Comparison of ENCODE assay signal across 17 mouse cellular contexts in genomic region chr7:133517576-133517975, GRCm38 (mm10).
"Had no signal": no experiment of that assay in that cellular context is flagged by ENCODE, and none has a peak within 500 bp of the region (broad histone marks: within the 10 kb centered on the region; RNA-seq: fewer than 3 reads in every experiment).

No protein-coding gene starts in this region.

- H3K27ac ChIP-seq: lung, embryonic 15.5 days; macrophage; midbrain, embryonic 13.5 days; midbrain, embryonic 15.5 days; neural tube, embryonic 12.5 days; stomach, embryonic 15.5 days; stomach, postnatal 0 days had no signal

- H3K9ac ChIP-seq: lung, embryonic 15.5 days; midbrain, embryonic 13.5 days; midbrain, embryonic 15.5 days; neural tube, embryonic 12.5 days; stomach, embryonic 15.5 days had no signal

- H3K9me3 ChIP-seq: lung, embryonic 15.5 days; megakaryocyte, embryonic 14.5 days; midbrain, embryonic 13.5 days; midbrain, embryonic 15.5 days; neural tube, embryonic 12.5 days; stomach, embryonic 15.5 days had no signal

- H3K4me3 ChIP-seq: lung, embryonic 15.5 days; megakaryocyte, embryonic 14.5 days; midbrain, embryonic 13.5 days; midbrain, embryonic 15.5 days; neural tube, embryonic 12.5 days; stomach, embryonic 15.5 days had no signal

- H3K4me2 ChIP-seq: lung, embryonic 15.5 days; midbrain, embryonic 11.5 days; midbrain, embryonic 13.5 days; midbrain, embryonic 15.5 days; neural tube, embryonic 12.5 days; stomach, embryonic 15.5 days had no signal

- DNase-seq: lung, adult 2 months; lung, postnatal 14 days; lung, postnatal 36 days; right cerebral cortex, postnatal 14 days; thymus, adult 2 months; thymus, postnatal 25 days; thymus, postnatal 4 days had no signal

- H3K36me3 ChIP-seq: lung, embryonic 15.5 days; midbrain, embryonic 13.5 days; midbrain, embryonic 15.5 days; neural tube, embryonic 12.5 days; stomach, embryonic 15.5 days had no signal

- ATAC-seq: lung, postnatal 0 days; midbrain, embryonic 13.5 days; midbrain, embryonic 15.5 days had no signal

- H3K4me1 ChIP-seq: lung, embryonic 15.5 days; megakaryocyte, embryonic 14.5 days; midbrain, embryonic 13.5 days; midbrain, embryonic 15.5 days; neural tube, embryonic 12.5 days; stomach, embryonic 15.5 days had no signal

- H3K27me3 ChIP-seq: lung, embryonic 15.5 days; megakaryocyte, embryonic 14.5 days; midbrain, embryonic 13.5 days; midbrain, embryonic 15.5 days; neural tube, embryonic 12.5 days; stomach, embryonic 15.5 days had no signal
